Mouse (Mus musculus) lung, embryonic 16.5 days (tissue): Measurements from ENCODE around the gene Tmem232. TPM values are rescaled to one million over a fixed set of nuclear protein-coding genes. Genes with fewer than 3 reads are reported as not detected.

ENCODE experiments used
- microRNA-seq: library from miRNA; unstranded; fragments of <30 nt; microRNA quantifications from one replicate; pipeline ENCODE4, GENCODE M21; 2016
- polyA plus RNA-seq: library from polyadenylated mRNA; unstranded; fragments of >200 nt; fragmentation: Nextera tagmentation; extraction: Ambion mirVana; gene quantifications from 2 replicates; pipeline ENCODE4 v1.2.1, GENCODE M21; 2015

Gene Tmem232
- polyA plus RNA-seq, 1 experiment from 2014 or later = 1.1 TPM

Small RNA genes lying within 50 kb of the gene (microRNA-seq; reads per million reads assigned to microRNA genes)
- gene Gm25731 = not detected

Other genes with a start within 250 kb of the Tmem232 start
- gene Vapa, start 72.8 kb upstream of the Tmem232 start, polyA plus RNA-seq = 174 and 178 TPM in 2 replicates
- gene Txndc2, start 101.4 kb upstream of the Tmem232 start, polyA plus RNA-seq = not detected in 2 replicates
- 30.8 and 32.0 TPM in 2 replicates for gene Rab31, start 232.0 kb upstream of the Tmem232 start, polyA plus RNA-seq
- 38.6 and 40.0 TPM in 2 replicates for gene Ppp4r1, start 241.8 kb upstream of the Tmem232 start, polyA plus RNA-seq